8 mouse cellular contexts compared by ENCODE assay signal in the genomic region with DNA sequence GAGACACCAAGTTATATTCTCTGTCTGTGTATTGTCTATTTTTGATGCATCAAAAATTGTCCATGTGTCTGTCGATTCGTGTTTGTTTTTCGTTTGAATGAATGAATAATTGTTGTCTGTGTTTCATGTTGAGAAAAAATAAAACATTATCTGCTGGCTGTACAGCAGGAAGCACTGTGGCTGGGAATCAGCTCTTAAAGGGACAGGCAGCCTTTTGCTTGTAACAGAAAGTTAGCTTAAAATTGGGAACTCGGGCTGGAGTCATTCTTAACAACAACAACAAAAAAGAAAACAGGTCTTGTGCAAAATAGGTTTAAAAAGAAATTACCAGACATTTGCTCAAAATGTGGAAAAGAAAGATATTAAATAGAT. TPM values are rescaled to one million over a fixed set of nuclear protein-coding genes. Genes with fewer than 3 reads are reported as not detected.
DNase-seq lines count a peak whose midpoint lies in the region; ATAC-seq and TF ChIP-seq lines count a peak whose summit lies in the region.

No protein-coding gene starts in this region.

- TF ChIP-seq EP300 in heart, adult 2 months (IDR thresholded peaks at IDR 0.05; ENCODE audit: insufficient read depth, low read depth, low read length) = no peak
- no peak for TF ChIP-seq EP300 in ES-Bruce4 (IDR thresholded peaks at IDR 0.05; ENCODE audit: insufficient read depth, low read depth, low read length)
- TF ChIP-seq EP300 in liver, embryonic 14.5 days (IDR thresholded peaks at IDR 0.05; ENCODE audit: low read depth) = no peak

- peak overlapping the region; percentile 49 for H3K4me3 ChIP-seq in heart, adult 2 months
- no peak overlapping the region for H3K4me3 ChIP-seq in ES-Bruce4 (ENCODE audit: low read depth, low read length)
- H3K4me3 ChIP-seq in heart, embryonic 16.5 days (ENCODE audit: low read length) = peak overlapping the region; percentile 85
- peak overlapping the region; percentile 56 to 59 for H3K4me3 ChIP-seq in liver, embryonic 14.5 days (ENCODE audit: insufficient read depth in 1 of 2, low read depth in 2 of 2, low read length in 2 of 2)

- no peak for DNase-seq in heart, adult 2 months
- DNase-seq in heart, adult 9 months (ENCODE audit: low spot score in 2 of 2) = no peak
- DNase-seq in liver, embryonic 14.5 days (ENCODE audit: low read depth in 3 of 3, low spot score in 3 of 3) = no peak
- no peak for DNase-seq in testis, postnatal 10 days (ENCODE audit: low spot score)
- no peak for DNase-seq in adrenal gland, postnatal 36 days
- DNase-seq in kidney, postnatal 14 days = no peak

- no peak for ATAC-seq in heart, embryonic 16.5 days (replicated peaks; ENCODE audit: extremely low read depth, insufficient read depth, low FRiP score)
- ATAC-seq in liver, embryonic 14.5 days (ENCODE audit: insufficient read depth) = peak; percentile 40

- intact Hi-C loops in heart, adult 2 months (cut with DNase I) = no loop called here

- no peaks in the 10 kb centered on the region for H3K27me3 ChIP-seq in heart, adult 2 months (ENCODE audit: control insufficient read depth, insufficient read depth, low read length)
- H3K27me3 ChIP-seq in ES-Bruce4 (ENCODE audit: control insufficient read depth, insufficient read depth, low read length, poor library complexity, severe bottlenecking) = no peaks in the 10 kb centered on the region; the same call in 1 of the 2 replicates
- H3K27me3 ChIP-seq in heart, embryonic 16.5 days (ENCODE audit: control insufficient read depth, insufficient read depth, low read length) = no peaks in the 10 kb centered on the region
- no peaks in the 10 kb centered on the region for H3K27me3 ChIP-seq in liver, embryonic 14.5 days (ENCODE audit: control insufficient read depth, insufficient read depth, low read length)

- H3K9me3 ChIP-seq in ES-Bruce4 (replicated peaks; ENCODE audit: control insufficient read depth, insufficient read depth, low read length, poor library complexity, severe bottlenecking) = no peaks in the 10 kb centered on the region
- H3K9me3 ChIP-seq in heart, embryonic 16.5 days (replicated peaks; ENCODE audit: control insufficient read depth, low read length) = no peaks in the 10 kb centered on the region
- H3K9me3 ChIP-seq in liver, embryonic 14.5 days (ENCODE audit: control insufficient read depth, low read length) = no peaks in the 10 kb centered on the region

- under 1% methylated on average over 4 of the region's 4 CpGs for WGBS in heart, adult 2 months
- WGBS in heart, embryonic 16.5 days = 0% methylated on average over 4 of the region's 4 CpGs
- 0% methylated on average over 4 of the region's 4 CpGs for WGBS in liver, embryonic 14.5 days (ENCODE audit: insufficient replicate concordance)

- H3K4me2 ChIP-seq in heart, embryonic 16.5 days (ENCODE audit: low read depth, low read length) = peak overlapping the region; percentile 80
- H3K4me2 ChIP-seq in liver, embryonic 14.5 days (ENCODE audit: low read depth) = peak overlapping the region; percentile 86

- no peak for TF ChIP-seq CTCF in heart, adult 2 months (IDR thresholded peaks at IDR 0.05)
- TF ChIP-seq CTCF in ES-Bruce4 (IDR thresholded peaks at IDR 0.05; ENCODE audit: low read depth, low read length) = no peak
- TF ChIP-seq CTCF in liver, embryonic 14.5 days (IDR thresholded peaks at IDR 0.05; ENCODE audit: low read depth) = no peak

- H3K9ac ChIP-seq in heart, adult 2 months (ENCODE audit: low read depth, low read length) = no peak overlapping the region
- H3K9ac ChIP-seq in ES-Bruce4 (ENCODE audit: low read depth, poor library complexity, severe bottlenecking) = peak overlapping the region; percentile 68
- H3K9ac ChIP-seq in heart, embryonic 16.5 days (ENCODE audit: low read length) = peak overlapping the region; percentile 73; the same call in 1 of the 2 replicates
- peak overlapping the region; percentile 60 for H3K9ac ChIP-seq in liver, embryonic 14.5 days (replicated peaks)

- no peaks in the 10 kb centered on the region for H3K36me3 ChIP-seq in heart, adult 2 months (ENCODE audit: control insufficient read depth, insufficient read depth, low read length)
- no peaks in the 10 kb centered on the region for H3K36me3 ChIP-seq in ES-Bruce4 (ENCODE audit: control insufficient read depth, insufficient read depth, low read length, poor library complexity, severe bottlenecking)
- no peaks in the 10 kb centered on the region for H3K36me3 ChIP-seq in heart, embryonic 16.5 days (ENCODE audit: control insufficient read depth, insufficient read depth)
- no peaks in the 10 kb centered on the region for H3K36me3 ChIP-seq in liver, embryonic 14.5 days (replicated peaks; ENCODE audit: control insufficient read depth, insufficient read depth, low read depth)

- no peaks in the 10 kb centered on the region for H3K4me1 ChIP-seq in heart, adult 2 months (ENCODE audit: control insufficient read depth, insufficient read depth, low read length)
- H3K4me1 ChIP-seq in ES-Bruce4 (ENCODE audit: control insufficient read depth, insufficient read depth, low read length) = no peaks in the 10 kb centered on the region
- H3K4me1 ChIP-seq in heart, embryonic 16.5 days (ENCODE audit: control insufficient read depth, insufficient read depth, low read length) = no peaks in the 10 kb centered on the region
- peaks cover 0 to 5% of the 10 kb centered on the region in 2 experiments; a peak in 1 of 4 replicates for H3K4me1 ChIP-seq in liver, embryonic 14.5 days (replicated peaks; ENCODE audit: control insufficient read depth in 2 of 2, insufficient read depth in 2 of 2, low read length in 1 of 2)

- no peak for TF ChIP-seq POLR2A in heart, adult 2 months (IDR thresholded peaks at IDR 0.05; ENCODE audit: insufficient read depth, low read depth, low read length)
- TF ChIP-seq POLR2A in ES-Bruce4 (IDR thresholded peaks at IDR 0.05; ENCODE audit: insufficient read depth, low read length) = no peak

- H3K79me2 ChIP-seq in heart, adult 2 months (replicated peaks; ENCODE audit: control insufficient read depth, insufficient read depth, low read length) = no peaks in the 10 kb centered on the region

- no peak overlapping the region for H3K27ac ChIP-seq in heart, adult 2 months
- H3K27ac ChIP-seq in ES-Bruce4 (ENCODE audit: insufficient read depth, low read length) = no peak overlapping the region
- H3K27ac ChIP-seq in heart, embryonic 16.5 days (ENCODE audit: low read length) = peak overlapping the region; percentile 83
- no peak overlapping the region for H3K27ac ChIP-seq in liver, embryonic 14.5 days

RNA-seq across cellular contexts. Expression of gene Olfr725, which starts 22.5 kb away (rescaled TPM):
- total RNA-seq in heart, adult 2 months (2021) = not detected
- not detected in 2 replicates for polyA plus RNA-seq in heart, adult 2 months (2012; rRNA removed)
- not detected in 2 replicates for polyA plus RNA-seq in ES-Bruce4 (2011; ENCODE audit: insufficient read depth, insufficient read length, low read depth, missing spikeins)
- not detected in 2 replicates for polyA plus RNA-seq in heart, embryonic 16.5 days (2015; fragmentation: Nextera tagmentation; extraction: Ambion mirVana)
- polyA plus RNA-seq in liver, embryonic 14.5 days (2012; rRNA removed) = not detected in 2 replicates
- not detected in 2 replicates for polyA plus RNA-seq in liver, embryonic 14.5 days (2014; fragmentation: Nextera tagmentation; extraction: Ambion mirVana)
- total RNA-seq in adrenal gland, postnatal 36 days (2021) = not detected

RNA-seq across cellular contexts. Expression of gene Olfr726, which starts 28.0 kb away (rescaled TPM):
- total RNA-seq in heart, adult 2 months (2021) = not detected
- polyA plus RNA-seq in heart, adult 2 months (2012; rRNA removed) = not detected in 2 replicates
- not detected in 2 replicates for polyA plus RNA-seq in ES-Bruce4 (2011; ENCODE audit: insufficient read depth, insufficient read length, low read depth, missing spikeins)
- not detected in 2 replicates for polyA plus RNA-seq in heart, embryonic 16.5 days (2015; fragmentation: Nextera tagmentation; extraction: Ambion mirVana)
- polyA plus RNA-seq in liver, embryonic 14.5 days (2012; rRNA removed) = not detected in 2 replicates
- polyA plus RNA-seq in liver, embryonic 14.5 days (2014; fragmentation: Nextera tagmentation; extraction: Ambion mirVana) = not detected in 2 replicates
- not detected for total RNA-seq in adrenal gland, postnatal 36 days (2021)
